Mouse (Mus musculus) intestine, embryonic 14.5 days (tissue): Measurements from ENCODE around the gene Drap1. TPM values are rescaled to one million over a fixed set of nuclear protein-coding genes. Genes with fewer than 3 reads are reported as not detected.
"Not testable (repeated sequence)": the region's sequence is repeated elsewhere in the genome, so short reads cannot be mapped to it uniquely, and the experiment has no call there.

Source experiments
- ATAC-seq: fragments of 200-750 bp; cut with Nextera tagmentation; replicated peaks from 2 replicates; pipeline ENCODE4 v1.8.0; 2017; ENCODE audit warnings: low read depth, moderate number of reproducible peaks, moderate TSS enrichment, moderate library complexity; ENCODE audit not compliant: low FRiP score, low TSS enrichment
- DNase-seq: peaks from one replicate; pipeline ENCODE4 v3.0.0-alpha.2; 2018; ENCODE audit warnings: low spot score
- H3K27ac ChIP-seq: fragments of 300-500 bp; sonication (generic); 2 replicates; pipeline ENCODE4 v1.5.1; 2014; ENCODE audit warnings: low read depth, mild to moderate bottlenecking, control low read depth
- H3K27me3 ChIP-seq: fragments of 300-500 bp; sonication (generic); replicated peaks from 2 replicates; pipeline ENCODE4 v1.6.1; 2014; ENCODE audit warnings: low read length, control low read depth; ENCODE audit not compliant: control insufficient read depth, insufficient read depth
- H3K36me3 ChIP-seq: fragments of 300-500 bp; sonication (generic); 2 replicates; pipeline ENCODE4 v1.6.1; 2014; ENCODE audit warnings: low read length, control low read depth; ENCODE audit not compliant: control insufficient read depth, insufficient read depth
- H3K4me1 ChIP-seq: fragments of 300-500 bp; sonication (generic); replicated peaks from 2 replicates; pipeline ENCODE4 v1.6.1; 2014; ENCODE audit warnings: low read length, control low read depth, mixed read lengths; ENCODE audit not compliant: control insufficient read depth, insufficient read depth
- H3K4me2 ChIP-seq: fragments of 300-500 bp; sonication (generic); 2 replicates; pipeline ENCODE4 v1.6.1; 2014; ENCODE audit warnings: low read length
- H3K4me3 ChIP-seq: fragments of 300-500 bp; sonication (generic); 2 replicates; pipeline ENCODE4 v1.5.1; 2014; ENCODE audit warnings: low read depth, low read length, control low read depth, mixed read lengths
- H3K9ac ChIP-seq: fragments of 300-500 bp; sonication (generic); 2 replicates; pipeline ENCODE4 v1.6.1; 2014; ENCODE audit warnings: mild to moderate bottlenecking, low read length
- H3K9me3 ChIP-seq: fragments of 300-500 bp; sonication (generic); 2 replicates; pipeline ENCODE4 v1.6.1; 2016; ENCODE audit warnings: low read length, control low read depth; ENCODE audit not compliant: control insufficient read depth
- WGBS: fragments of 180-500 bp; shearing (Covaris S2); extraction: QIAGEN DNeasy Blood & Tissue Kit; methylation state at CpG from one replicate; pipeline ENCODE4 v1.1.7; 2014; 5-methylcytosine and 5-hydroxymethylcytosine counted together
- polyA plus RNA-seq: library from polyadenylated mRNA; unstranded; fragments of >200 nt; fragmentation: Nextera tagmentation; extraction: Ambion mirVana; gene quantifications from 2 replicates; pipeline ENCODE4 v1.2.1, GENCODE M21; 2014

Gene Drap1
- polyA plus RNA-seq, 1 experiment from 2014 or later: 170 TPM

DNA sequence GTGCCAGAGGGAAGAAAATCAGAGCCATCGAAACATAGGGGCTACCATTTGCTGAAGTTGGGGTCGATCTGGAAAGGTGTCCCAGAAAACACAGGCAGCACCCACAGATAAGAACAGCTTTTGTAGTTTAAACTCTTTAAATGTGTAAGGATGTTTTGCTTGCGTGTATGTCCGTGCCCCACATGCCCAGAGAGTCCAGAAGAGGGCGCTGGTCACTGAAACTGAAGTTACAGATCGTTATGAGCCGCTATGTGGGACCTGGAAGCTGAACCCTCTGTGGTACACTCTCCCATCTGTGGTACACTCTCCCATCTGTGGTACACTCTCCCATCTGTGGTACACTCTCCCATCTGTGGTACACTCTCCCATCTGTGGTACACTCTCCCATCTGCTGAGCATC, 17.6 kb downstream of the Drap1 start:
- Histone ChIP-seq H3K9ac (peak overlapping the region; percentile 66), H3K9me3 (no peaks in the 10 kb centered on the region), H3K4me1 (0 out of 2 replicates have a peak, but pooled peaks cover 9% of the 10 kb centered on the region), H3K4me3 (peak overlapping the region; percentile 60), H3K27me3 (no peaks in the 10 kb centered on the region), H3K4me2 (peak overlapping the region; percentile 58), H3K36me3 (no peaks in the 10 kb centered on the region), H3K27ac (peak overlapping the region; percentile 86)
- peak; percentile 58 for ATAC-seq
- 13% methylated on average over 7 of the region's 7 CpGs for WGBS
- DNase-seq: peak; percentile 78

DNA sequence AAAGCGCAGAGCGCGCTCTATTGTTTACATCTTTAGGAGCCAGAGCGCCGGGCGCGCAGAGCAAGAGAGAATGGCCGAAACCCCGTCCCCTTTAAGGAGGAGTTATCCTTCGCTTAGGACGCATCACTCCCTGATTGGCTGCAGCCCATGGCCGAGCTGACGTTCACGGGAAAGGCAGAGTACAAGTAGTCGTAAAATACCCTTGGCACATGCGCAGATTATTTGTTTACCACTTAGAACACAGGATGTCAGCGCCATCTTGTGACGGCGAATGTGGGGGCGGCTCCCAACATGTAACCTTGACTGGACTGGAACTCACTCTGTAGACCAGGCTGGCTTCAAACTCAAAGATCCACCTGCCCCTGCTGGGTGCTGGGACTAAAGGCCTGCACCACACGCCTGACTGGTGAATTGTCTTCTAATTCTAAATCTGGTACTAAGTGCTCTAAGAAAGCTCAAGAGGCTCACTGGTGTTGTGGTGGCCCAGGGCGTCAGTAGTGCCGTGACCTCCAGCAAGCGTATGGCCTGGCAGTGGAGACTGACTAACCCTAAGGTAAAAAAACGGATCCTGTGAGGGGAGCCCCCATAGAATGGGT, 18.1 kb downstream of the Drap1 start:
- H3K36me3 ChIP-seq, H3K4me1 ChIP-seq, H3K9me3 ChIP-seq, H3K27me3 ChIP-seq: not testable (repeated sequence)
- 6% methylated on average over 21 of the region's 25 CpGs for WGBS
- Histone ChIP-seq H3K4me3 (peak overlapping the region; percentile 60), H3K9ac (peak overlapping the region; percentile 66), H3K4me2 (peak overlapping the region; percentile 58), H3K27ac (peak overlapping the region; percentile 86)
- ATAC-seq: peak; percentile 79
- DNase-seq: peak; percentile 85

DNA sequence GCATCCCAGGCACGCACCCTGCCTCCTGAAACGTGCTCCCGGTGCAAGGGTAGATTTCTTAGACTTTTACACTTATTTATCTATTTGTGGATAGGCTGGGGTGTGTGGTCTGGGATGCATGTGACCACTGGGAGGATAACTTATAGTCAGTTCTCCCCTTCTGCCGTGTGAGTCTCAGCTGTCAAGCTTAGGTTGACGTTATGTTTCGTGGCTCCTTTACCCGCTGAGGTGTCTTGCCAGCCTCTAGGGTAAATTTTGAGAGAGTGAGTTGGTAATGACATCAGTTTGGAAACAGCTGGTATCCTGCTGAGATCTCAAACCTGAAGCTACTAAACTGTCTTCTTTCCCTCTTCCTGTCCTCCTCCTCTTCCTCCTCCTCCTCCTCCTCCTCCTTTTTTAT, 18.9 kb downstream of the Drap1 start:
- H3K4me2 ChIP-seq: peak overlapping the region; percentile 51
- H3K27ac ChIP-seq: peak overlapping the region; percentile 57; the same call in 1 of the 2 replicates
- no peaks in the 10 kb centered on the region for H3K36me3 ChIP-seq
- H3K4me3 ChIP-seq: peak overlapping the region; percentile 32
- no peak for ATAC-seq
- H3K4me1 ChIP-seq: 0 out of 2 replicates have a peak, but pooled peaks cover 9% of the 10 kb centered on the region
- no peaks in the 10 kb centered on the region for H3K9me3 ChIP-seq
- H3K27me3 ChIP-seq: no peaks in the 10 kb centered on the region
- peak overlapping the region; percentile 5; the same call in 1 of the 2 replicates for H3K9ac ChIP-seq
- peak; percentile 55 for DNase-seq
- WGBS: 24% methylated on average over 7 of the region's 7 CpGs

DNA sequence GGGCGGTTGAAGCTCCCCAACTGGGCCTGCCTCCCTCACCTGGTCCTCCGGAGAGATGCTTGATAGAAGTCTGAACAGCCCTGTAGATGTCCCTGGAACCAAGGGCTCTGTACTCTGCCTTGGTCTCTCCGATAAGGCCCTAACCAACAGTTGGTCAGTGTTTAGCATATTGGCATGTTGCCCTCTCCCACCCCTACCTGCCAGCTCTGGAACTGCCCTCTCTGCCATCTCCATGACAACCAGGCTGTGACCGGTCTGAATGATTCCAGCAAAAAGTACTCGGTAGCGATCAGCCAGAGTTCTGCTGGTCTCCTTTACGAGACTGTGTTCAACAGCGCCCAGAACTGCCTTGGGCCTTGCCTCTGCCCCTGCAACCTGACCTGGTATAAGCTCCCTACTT, 22.5 kb downstream of the Drap1 start, which contains the start of gene Tsga10ip:
Gene Tsga10ip (minus strand): TSS at position 234 of the 400 bp plus-strand sequence.
- no peak within 1 kb of the TSS for H3K27ac ChIP-seq
- 80% methylated on average over 8 of the region's 8 CpGs for WGBS
- no peak within 1 kb of the TSS for H3K4me3 ChIP-seq
- DNase-seq (no peak), ATAC-seq (no peak)
- no peaks in the 10 kb centered on the region for H3K9me3 ChIP-seq
- no peak within 1 kb of the TSS for H3K4me2 ChIP-seq
- H3K36me3 ChIP-seq: no peaks in the 10 kb centered on the region
- 0 out of 2 replicates have a peak, but pooled peaks cover under 1% of the 10 kb centered on the region for H3K4me1 ChIP-seq
- no peaks in the 10 kb centered on the region for H3K27me3 ChIP-seq
- H3K9ac ChIP-seq: no peak within 1 kb of the TSS

DNA sequence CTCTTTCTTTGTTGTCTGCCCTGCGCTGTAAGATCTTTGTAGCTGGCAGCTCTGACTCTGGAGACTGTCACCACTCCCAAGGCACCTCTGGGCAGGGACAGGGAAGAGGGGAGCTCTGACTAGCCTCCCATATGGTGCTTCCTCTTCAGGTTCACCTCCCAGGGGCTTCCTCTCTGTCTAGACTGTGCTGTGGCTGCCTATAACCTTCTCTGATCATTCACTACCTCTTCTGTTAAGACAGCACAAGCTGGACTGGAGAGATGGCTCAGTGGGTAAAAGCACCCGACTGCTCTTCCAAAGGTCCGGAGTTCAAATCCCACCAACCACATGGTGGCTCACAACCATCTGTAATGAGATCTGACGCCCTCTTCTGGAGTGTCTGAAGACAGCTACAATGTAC, 23.7 kb downstream of the Drap1 start:
- WGBS: 72% methylated on average over 4 of the region's 4 CpGs
- not testable (repeated sequence) for H3K36me3 ChIP-seq, H3K9ac ChIP-seq, ATAC-seq, H3K9me3 ChIP-seq, H3K27ac ChIP-seq, H3K4me2 ChIP-seq, H3K4me3 ChIP-seq, H3K4me1 ChIP-seq, DNase-seq, H3K27me3 ChIP-seq

DNA sequence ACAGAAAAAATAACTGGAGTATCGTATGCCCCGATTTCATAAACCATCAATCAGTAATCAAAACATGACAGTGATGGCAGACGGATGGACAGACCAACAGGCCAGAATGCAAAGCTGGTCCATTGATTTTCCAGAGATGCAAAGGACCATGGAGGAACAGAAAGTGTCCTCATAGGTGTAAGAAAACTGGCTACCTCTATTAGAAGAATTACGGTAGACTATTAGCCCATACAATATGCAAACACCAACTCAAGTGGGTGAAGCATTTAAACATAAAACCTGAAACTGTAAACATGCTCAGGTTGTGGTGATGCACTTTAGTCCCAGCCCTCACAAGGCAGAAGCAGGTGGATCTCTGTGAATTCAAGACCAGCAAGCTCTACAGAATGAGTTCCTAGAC, 29.4 kb downstream of the Drap1 start:
- Histone ChIP-seq H3K9me3 (no peaks in the 10 kb centered on the region), H3K9ac (no peak overlapping the region), H3K27ac (no peak overlapping the region), H3K27me3 (no peaks in the 10 kb centered on the region), H3K4me1 (peaks cover 2% of the 10 kb centered on the region), H3K4me2 (no peak overlapping the region), H3K36me3 (no peaks in the 10 kb centered on the region), H3K4me3 (no peak overlapping the region)
- WGBS: 68% methylated on average over 4 of the region's 4 CpGs
- ATAC-seq (no peak), DNase-seq (no peak)

DNA sequence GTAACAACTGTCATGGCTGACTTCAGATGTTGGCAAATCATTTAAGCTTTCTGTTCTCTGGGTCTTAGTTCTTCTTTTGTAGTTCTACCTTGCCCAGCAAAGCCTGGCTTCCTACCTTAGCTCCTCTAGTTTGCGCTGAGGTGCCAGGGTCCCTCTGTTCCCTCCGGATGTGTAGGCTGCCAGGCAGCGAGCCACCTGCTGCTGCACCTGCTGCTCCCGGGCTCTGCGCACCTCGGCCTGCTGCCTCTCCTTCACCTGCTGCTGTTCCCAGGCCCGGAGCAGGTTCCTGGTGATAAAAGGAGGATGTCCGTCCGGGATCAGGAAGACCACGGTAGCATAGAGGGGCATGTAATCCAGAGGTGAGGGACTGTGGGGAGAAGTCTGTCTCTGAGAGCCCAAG, 30.6 kb downstream of the Drap1 start:
- Histone ChIP-seq H3K36me3 (no peaks in the 10 kb centered on the region), H3K9me3 (no peaks in the 10 kb centered on the region), H3K27me3 (no peaks in the 10 kb centered on the region), H3K4me1 (peaks cover 14% of the 10 kb centered on the region), H3K27ac (no peak overlapping the region), H3K4me3 (no peak overlapping the region), H3K9ac (no peak overlapping the region), H3K4me2 (no peak overlapping the region)
- DNase-seq (no peak), ATAC-seq (no peak)
- WGBS: 48% methylated on average over 10 of the region's 10 CpGs

DNA sequence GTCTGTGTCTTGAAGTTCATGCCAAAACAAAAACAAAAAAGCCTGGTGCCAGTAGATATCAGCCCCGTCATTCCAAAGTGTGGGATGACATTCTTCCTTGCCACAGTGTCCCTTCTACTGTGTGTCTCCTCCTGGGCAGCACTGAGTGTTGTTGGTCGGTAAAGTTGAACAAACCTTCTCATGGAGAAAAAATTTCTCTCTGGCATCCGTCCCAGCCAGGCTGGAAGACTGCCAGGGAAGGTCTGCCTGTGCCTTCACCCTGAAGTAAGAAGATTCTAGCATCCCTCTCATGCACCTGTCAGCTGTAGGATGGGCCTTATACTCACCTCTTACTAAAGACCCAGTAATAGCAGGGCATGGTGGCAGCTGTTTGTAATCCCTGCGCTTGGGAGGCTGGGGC, 31.9 kb downstream of the Drap1 start:
- no peak overlapping the region for H3K9ac ChIP-seq
- ATAC-seq (no peak), DNase-seq (peak; percentile 80)
- 57% methylated on average over 4 of the region's 4 CpGs for WGBS
- H3K27me3 ChIP-seq: no peaks in the 10 kb centered on the region
- peaks cover 14% of the 10 kb centered on the region for H3K4me1 ChIP-seq
- H3K27ac ChIP-seq: no peak overlapping the region
- no peak overlapping the region for H3K4me3 ChIP-seq
- no peaks in the 10 kb centered on the region for H3K36me3 ChIP-seq
- H3K4me2 ChIP-seq: no peak overlapping the region
- no peaks in the 10 kb centered on the region for H3K9me3 ChIP-seq

DNA sequence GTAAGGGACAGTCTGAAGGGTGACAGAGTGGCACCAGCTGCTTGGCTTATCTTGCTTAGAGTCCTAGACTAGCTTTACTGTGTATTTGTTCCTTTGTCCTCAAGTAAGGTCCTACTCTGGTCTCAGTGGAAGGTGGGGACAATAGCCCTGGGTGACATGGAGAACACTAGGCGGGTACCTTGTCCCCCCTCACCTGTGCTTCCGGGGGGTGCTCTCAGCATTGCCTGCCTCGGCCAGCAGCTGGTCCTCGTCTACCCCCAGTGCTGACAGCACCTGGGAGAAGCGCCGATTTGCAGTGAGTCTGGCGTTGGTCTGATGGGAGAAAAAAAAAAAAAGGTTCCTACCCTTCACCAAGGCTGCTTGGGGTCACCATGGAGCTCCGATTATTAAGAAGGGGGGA, 34.4 kb downstream of the Drap1 start:
- H3K27me3 ChIP-seq: no peaks in the 10 kb centered on the region
- 50% methylated on average over 8 of the region's 8 CpGs for WGBS
- DNase-seq: no peak
- H3K4me3 ChIP-seq: peak overlapping the region; percentile 99
- peak overlapping the region; percentile 52; the same call in 1 of the 2 replicates for H3K27ac ChIP-seq
- H3K9ac ChIP-seq: peak overlapping the region; percentile 87
- ATAC-seq: no peak
- H3K4me2 ChIP-seq: peak overlapping the region; percentile 63
- H3K36me3 ChIP-seq: peaks cover 2% of the 10 kb centered on the region
- no peaks in the 10 kb centered on the region for H3K9me3 ChIP-seq
- H3K4me1 ChIP-seq: peaks cover 26% of the 10 kb centered on the region
